Mouse (Mus musculus) cerebellum, postnatal 14 days (tissue): ENCODE data around the gene Mthfsd.

Experiments used
- DNase-seq, 2 experiments: peaks; one replicate each; pipeline ENCODE4 v3.0.0; 2021; ENCODE audit warnings: mixed read lengths in 2 of 2

The Mthfsd gene

GRCm38 (mm10) chr8:121088281-121088680 is 19.9 kb downstream of the Mthfsd start:
- DNase-seq = no peak

- DNase-seq = no peak
These were observed 21.9 kb downstream of the Mthfsd start for GRCm38 (mm10) chr8:121086004-121086900.

DNA sequence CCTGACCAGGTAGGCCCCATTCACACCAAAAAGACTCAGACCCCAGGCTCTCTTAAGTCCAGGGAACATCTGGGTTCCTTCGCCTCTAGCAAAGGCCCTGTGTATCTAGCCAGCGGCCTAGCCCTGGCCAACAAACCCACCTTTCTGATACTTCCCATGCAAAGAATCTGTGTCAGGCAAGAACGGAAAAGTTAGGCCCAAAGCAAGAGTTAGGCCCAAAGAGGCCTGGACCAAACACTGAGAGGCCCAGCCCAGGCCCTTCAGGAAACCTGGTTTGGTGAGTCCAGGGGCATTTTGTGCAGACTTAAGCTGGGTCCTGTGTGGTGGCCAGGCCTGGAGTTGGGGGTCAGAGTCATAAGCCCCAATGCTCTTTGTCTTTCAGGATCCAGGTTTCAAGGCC is 22.6 kb downstream of the Mthfsd start:
- no peak for DNase-seq

GRCm38 (mm10) chr8:121085011-121085410 is 23.2 kb downstream of the Mthfsd start:
- DNase-seq = no peak

- no peak for DNase-seq
These were observed 23.8 kb downstream of the Mthfsd start, which contains the start of gene Foxf1 for GRCm38 (mm10) chr8:121084210-121084951. TSS of gene Foxf1 (plus strand) at chr8:121084386.

GRCm38 (mm10) chr8:121083936-121084209 is 24.3 kb downstream of the Mthfsd start:
- no peak for DNase-seq

GRCm38 (mm10) chr8:121083093-121083935 is 24.9 kb downstream of the Mthfsd start:
- DNase-seq = no peak

DNA sequence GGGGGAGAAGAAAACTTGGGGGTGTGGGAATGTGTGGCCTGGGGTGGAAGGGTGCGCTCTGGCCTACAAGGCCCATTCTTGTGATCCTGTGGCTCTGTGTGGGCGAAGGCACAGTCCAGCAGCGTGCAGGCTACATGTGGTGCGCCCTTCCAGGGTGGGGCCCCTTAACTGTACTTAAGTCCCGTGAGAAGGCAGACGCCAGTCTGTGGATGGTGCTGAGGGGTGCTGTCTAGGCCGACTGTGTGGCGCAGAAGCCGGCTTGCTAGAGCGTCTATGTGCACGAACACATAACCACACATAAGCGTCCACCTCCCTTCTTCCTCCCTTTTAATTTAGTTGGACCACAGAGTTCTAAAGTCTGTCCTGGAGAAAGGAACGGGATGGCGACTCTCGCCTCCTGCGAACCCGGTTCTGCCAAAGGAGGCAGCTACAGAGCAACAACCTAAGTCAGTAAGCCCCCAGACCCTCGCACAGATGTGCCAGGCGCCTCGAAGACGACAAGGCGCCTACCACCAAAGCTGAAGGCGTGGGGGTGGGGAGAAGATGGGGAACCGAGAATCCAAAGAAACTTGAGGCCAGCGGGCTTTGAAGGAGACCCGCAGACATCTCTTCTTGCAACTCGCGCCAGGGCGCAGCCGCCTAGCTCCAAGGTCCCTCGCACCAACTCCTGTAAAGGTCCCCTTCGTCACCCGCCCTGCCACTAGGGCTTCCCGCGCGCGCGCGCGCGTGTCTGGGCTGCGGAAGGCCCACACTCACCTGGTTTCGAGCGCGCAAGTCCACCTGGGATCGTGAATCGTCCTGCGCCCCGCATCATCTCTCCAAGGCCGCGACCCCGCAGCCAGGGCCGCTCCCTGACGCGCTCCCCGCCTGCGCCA is 25.7 kb downstream of the Mthfsd start:
- no peak for DNase-seq

DNA sequence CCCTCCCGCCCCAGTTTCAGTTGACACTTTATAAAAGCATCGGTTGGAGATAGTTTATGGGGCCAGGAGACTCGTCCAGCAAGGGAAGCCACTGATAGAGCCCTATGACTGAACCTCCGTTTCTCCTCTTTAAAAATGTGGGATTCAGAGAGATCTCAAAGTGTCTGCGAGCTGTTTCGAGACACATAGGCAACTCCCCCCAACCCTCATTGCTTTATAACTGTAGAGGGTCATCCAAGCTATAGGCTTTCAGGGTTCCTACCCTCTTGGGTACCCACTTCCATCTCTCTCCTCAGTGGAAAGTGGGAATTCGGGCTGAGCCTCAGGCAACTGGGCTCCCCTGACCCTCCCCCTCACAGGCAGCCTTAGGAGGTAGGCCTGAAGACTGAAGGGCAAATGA is 26.8 kb downstream of the Mthfsd start:
- no peak for DNase-seq

DNA sequence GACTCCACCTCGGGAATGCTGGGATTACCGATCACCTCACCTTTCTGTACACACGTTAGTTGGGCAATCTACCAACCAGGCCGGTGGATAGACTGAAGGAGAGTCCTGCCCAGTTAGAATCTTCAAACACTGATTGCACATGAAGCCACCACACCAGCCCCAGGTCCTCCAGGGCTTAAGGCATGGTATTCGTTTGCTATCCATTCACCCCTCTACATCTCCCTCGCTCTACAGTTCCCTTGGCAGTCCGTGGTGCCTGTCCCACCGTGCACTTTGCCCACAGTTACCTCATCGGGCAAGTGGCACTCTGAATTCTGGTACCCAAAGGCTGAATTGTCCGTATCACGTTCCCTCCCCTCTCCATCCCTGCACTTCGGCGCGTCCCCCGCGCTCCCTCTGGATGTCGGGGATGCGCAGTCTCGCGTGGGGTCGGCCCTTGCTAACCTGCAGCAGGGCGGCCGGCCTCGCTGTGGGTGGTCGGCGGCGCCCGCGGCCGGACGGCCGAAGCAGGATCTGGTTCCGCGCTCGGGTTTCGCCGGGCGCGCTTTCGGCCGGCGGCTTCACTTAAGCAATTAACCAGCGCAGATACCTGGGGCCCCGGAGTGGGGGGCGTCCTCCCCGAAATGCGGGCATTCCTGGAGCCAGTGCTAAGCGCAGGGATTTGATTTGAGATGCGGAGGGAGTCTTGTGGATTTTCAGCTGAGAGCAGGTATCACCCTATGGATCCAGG is 27.7 kb downstream of the Mthfsd start:
- no peak for DNase-seq

DNA sequence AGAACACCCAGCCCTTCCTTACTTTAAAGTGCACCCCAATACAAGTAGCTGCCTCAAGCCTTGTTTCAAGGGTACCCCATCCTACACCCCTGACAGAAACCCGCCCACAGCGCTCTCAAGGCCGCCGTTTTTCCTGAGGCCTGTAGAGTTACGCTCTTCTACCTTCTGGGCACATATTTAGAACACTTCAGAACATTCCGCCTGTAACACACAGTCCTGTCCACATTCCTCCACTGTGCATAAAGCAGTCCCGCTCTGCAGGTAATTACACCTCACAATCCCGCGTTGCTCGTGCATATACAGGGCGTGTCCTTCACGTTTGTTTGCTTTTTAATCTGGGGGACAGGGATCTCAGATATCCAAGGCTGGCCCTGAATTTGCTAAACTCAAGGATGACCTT is 28.2 kb downstream of the Mthfsd start:
- DNase-seq = no peak

GRCm38 (mm10) chr8:121079201-121079600 is 29.0 kb downstream of the Mthfsd start:
- no peak for DNase-seq

- DNase-seq = no peak
These were observed 29.5 kb downstream of the Mthfsd start for GRCm38 (mm10) chr8:121078721-121079120.

DNA sequence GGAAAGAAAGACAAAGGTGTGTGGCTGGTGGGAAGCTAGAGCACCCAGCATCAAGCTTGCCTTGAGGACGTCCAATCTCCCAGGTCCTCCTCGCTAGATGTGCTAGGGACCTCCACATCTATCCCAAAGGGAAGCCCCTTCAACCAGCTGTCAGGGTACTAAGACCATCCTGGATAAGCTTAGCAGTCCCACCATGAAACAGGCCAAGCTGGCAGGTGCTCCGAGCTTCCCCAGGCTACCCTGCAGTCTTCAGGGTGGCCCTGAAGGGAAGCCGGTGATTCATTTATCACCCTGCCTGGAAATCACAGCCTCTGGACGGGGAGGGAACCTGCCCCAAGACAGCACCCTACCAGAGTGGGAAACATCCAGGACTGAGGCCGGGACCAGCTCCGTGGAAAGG is 31.6 kb downstream of the Mthfsd start:
- no peak for DNase-seq

DNA sequence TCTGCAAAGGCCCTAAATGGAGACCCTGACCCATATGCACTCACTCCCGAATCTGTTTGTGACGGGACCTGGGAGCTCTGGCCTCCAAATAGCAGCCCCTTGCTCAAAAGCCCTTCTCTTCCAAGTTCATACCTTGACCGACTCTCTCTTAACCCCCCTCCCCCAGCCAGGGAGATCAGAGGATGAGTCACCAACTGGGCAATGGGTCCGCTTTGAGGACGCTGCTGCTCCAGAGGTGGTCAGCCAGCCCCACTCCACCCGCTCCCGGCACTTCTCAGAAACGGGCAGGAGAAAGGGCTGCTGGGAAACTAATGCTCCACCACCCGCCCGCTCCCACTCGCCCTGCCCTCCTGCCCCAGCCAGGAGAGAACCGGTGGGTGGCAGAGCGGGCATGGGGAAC is 32.3 kb downstream of the Mthfsd start:
- no peak for DNase-seq

DNA sequence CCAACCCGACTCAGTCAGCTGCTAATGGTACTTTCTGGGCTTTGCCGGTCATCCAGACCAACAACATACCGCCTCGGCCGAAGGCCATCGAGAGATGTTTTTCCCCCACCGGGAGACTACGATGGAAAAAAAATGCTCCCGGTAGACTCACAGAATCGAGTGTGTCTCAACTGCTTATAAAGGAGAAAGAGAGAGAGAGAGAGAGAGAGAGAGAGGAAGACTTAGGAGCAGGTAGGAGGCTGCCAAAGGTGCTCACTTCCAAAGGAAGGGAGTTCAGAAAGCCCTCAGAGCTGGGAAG is 33.4 kb downstream of the Mthfsd start:
- DNase-seq = no peak

DNA sequence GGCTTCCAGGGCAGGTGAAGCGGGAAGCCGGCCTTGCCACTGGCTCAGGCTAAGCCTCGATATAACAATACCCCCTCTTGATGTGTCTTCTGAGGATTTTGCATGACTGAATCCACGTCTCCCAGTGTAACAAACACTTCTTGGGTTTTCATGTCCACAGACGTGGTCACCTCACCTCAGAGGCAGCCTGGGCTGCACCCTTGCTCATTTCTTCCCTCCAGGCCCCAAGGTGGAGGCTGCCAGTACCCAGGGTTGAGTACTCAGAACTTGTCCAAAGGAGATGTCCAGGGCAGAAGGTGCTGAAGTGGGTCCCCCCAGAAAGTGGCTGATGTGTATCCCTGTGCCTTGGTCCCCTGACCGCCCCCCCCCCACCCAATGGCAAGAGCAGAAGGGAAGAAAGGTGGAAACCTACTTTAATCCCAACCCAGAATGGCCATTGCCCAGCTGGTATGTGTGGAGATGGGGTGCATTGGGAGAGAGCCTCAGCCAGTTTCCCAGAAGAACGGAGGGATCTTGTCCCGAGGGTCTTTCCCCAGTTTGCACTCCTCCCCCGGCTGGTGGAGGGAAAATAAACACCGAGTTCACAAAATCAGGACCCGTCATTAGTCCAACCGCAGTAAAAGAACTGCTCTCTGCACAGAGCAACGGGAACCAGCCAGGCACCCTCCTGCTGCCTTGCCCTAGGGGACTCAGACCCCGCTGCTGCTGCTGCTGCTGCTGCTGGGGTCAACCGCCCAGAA is 33.9 kb downstream of the Mthfsd start:
- no peak for DNase-seq

DNA sequence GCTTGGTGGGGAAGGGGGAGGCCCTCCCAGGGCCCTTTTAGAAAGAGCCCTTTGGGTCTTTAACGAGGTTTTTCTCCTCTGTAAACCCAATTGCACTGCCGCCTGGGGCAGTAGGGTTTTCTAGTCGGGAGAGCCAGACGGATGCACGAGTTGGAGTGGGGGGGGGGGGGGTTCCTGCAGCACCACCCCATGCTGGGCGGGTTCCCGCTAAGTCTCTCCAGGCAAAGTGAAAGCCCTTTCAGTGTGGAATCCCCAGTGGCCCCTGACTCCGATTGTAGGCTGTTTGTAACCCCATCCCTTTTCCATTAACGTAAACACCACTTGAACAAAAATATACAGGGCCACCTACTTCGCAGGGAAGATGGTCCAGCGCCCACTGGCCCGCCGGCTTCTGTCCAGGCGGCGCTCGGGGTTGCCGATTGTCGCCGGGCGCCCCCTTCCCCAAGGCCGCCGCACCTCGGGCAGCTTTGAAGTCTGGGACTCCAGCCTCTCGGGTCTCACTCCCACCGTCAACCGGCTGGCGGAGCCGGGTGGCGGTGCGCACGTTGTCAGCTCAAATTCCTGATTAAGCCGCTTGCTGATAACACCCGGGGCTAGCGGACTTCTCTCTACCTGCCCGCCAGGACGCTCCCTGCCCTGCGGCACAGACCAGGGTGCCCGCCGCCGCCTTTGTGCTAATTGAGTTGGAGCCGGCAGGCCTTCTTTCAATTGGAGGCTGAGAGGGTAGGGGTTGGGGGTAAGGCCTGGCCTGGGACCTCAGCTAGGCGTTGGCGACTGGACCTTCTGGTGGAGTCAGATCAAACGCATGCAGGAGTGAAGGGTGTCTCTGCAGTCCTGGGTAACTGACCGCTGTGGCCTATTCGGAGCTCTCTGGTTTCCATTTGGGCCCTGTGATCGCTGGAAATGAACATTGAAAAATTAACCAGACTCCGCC is 34.8 kb downstream of the Mthfsd start:
- DNase-seq = no peak

DNA sequence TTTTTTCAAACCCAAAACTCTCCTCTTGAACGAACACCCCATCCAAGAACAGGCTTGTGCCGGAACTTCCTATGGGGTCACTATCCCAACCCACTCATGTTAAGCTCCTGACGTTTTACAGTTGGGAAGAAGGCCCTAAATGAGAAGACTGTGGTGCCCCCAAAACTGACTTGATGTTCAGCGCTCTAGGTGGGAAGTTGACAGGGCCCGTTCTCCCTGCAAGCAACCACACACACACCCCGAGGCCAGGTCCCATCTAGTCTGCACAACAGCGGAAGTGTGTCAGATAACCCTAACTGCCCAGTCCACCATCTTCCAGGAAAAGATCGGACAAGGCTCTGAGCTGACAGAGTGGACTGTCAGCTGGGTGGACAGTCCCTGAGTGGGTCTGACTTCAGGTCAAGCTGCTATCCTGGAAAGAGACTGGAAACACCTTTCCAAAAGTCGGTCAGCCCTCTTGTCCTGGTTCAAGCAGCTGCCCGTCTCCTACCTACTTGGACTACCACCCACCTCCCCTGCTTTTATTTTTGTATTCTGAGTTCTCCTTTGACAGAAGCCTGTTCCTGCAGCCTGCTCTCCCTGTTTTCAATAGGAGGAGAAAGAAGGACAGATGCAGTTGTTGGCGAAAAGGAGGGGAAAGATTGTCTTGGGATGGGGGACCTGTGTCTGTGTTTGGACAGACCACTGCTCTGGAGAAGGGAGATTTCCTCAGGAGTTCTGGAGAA is 35.6 kb downstream of the Mthfsd start:
- DNase-seq = no peak
